Comparison of ENCODE assay signal across 9 mouse cellular contexts in genomic region chr11:102209742-102210141, GRCm38 (mm10). TPM values are rescaled to one million over a fixed set of nuclear protein-coding genes. Genes with fewer than 3 reads are reported as not detected.
A peak's percentile ranks its signal among the peaks of the same experiment; 100 is the strongest.
DNase-seq lines count a peak whose midpoint lies in the region; ATAC-seq and TF ChIP-seq lines count a peak whose summit lies in the region.
"Had no signal": no experiment of that assay in that cellular context is flagged by ENCODE, and none has a peak within 500 bp of the region (broad histone marks: within the 10 kb centered on the region; RNA-seq: fewer than 3 reads in every experiment).

No protein-coding gene starts in this region.

- no peak overlapping the region for H3K4me3 ChIP-seq in heart, embryonic 14.5 days (ENCODE audit: control insufficient read depth in 1 of 2, insufficient read depth in 1 of 2, low read depth in 1 of 2, low read length in 2 of 2)
- H3K4me3 ChIP-seq in small intestine, adult 2 months (ENCODE audit: low read depth, low read length): no peak overlapping the region
- H3K4me3 ChIP-seq: liver, embryonic 13.5 days had no signal

- H3K27ac ChIP-seq in heart, embryonic 14.5 days (replicated peaks in 1 of 2; ENCODE audit: control insufficient read depth in 1 of 2, insufficient read depth in 1 of 2, low read depth in 2 of 2, low read length in 2 of 2): peak overlapping the region in 1 of 2 experiments; percentile 45; a peak in 2 of 4 replicates
- no peak overlapping the region for H3K27ac ChIP-seq in small intestine, adult 2 months (ENCODE audit: insufficient read depth, low read depth, low read length)
- H3K27ac ChIP-seq: liver, embryonic 13.5 days had no signal

- H3K9ac ChIP-seq in heart, embryonic 14.5 days (ENCODE audit: low read length): peak overlapping the region; percentile 26; the same call in 1 of the 2 replicates

- no peaks in the 10 kb centered on the region for H3K9me3 ChIP-seq in heart, embryonic 14.5 days (ENCODE audit: control insufficient read depth, low read length)
- H3K9me3 ChIP-seq: liver, embryonic 13.5 days had no signal

- no peak overlapping the region for H3K4me2 ChIP-seq in heart, embryonic 14.5 days (ENCODE audit: low read length)
- H3K4me2 ChIP-seq: liver, embryonic 13.5 days had no signal

- no peak for TF ChIP-seq POLR2A in small intestine, adult 2 months (IDR thresholded peaks at IDR 0.05; ENCODE audit: low read depth, low read length)

- no peak for ATAC-seq in heart, embryonic 14.5 days (ENCODE audit: insufficient number of reproducible peaks, insufficient read depth, low FRiP score, low read depth)
- ATAC-seq in CD4-positive, CD25-positive, alpha-beta regulatory T cell, adult 4 months: peak; percentile 39

- H3K4me1 ChIP-seq in heart, embryonic 14.5 days (ENCODE audit: control insufficient read depth in 2 of 2, insufficient read depth in 2 of 2, low read length in 2 of 2): peaks cover 62 to 88% of the 10 kb centered on the region in 2 experiments
- peaks cover 20% of the 10 kb centered on the region for H3K4me1 ChIP-seq in small intestine, adult 2 months (ENCODE audit: control insufficient read depth, insufficient read depth, insufficient read length, low read length)

- intact Hi-C loops in heart, postnatal 25 days (cut with DNase I): no loop called here

- no peak for DNase-seq in heart, postnatal 25 days (ENCODE audit: low spot score)
- DNase-seq in cerebellum, adult 9-11 months: peak; percentile 89
- peak; percentile 61 for DNase-seq in induced T-regulatory cell, adult 2 months (ENCODE audit: low read depth)
- no peak for DNase-seq in frontal cortex, postnatal 10 days (ENCODE audit: low spot score in 2 of 2)
- no peak for DNase-seq in c-Kit-positive CD71-positive TER-119-positive erythroid progenitor cells, embryonic 14.5 days (ENCODE audit: low spot score)
- DNase-seq: liver, embryonic 13.5 days had no signal

- H3K27me3 ChIP-seq in heart, embryonic 14.5 days (ENCODE audit: control insufficient read depth, insufficient read depth, low read length): no peaks in the 10 kb centered on the region
- H3K27me3 ChIP-seq in small intestine, adult 2 months (ENCODE audit: control insufficient read depth, insufficient read depth, low read length): no peaks in the 10 kb centered on the region
- H3K27me3 ChIP-seq: liver, embryonic 13.5 days had no signal

- peak; percentile 75; the same call in 1 of the 2 replicates for TF ChIP-seq CTCF in small intestine, adult 2 months (IDR thresholded peaks at IDR 0.05; ENCODE audit: extremely low read depth, insufficient read length, insufficient replicate concordance, low read depth, low read length)

- 33% methylated on average over 2 of the region's 2 CpGs for WGBS in heart, embryonic 14.5 days
- WGBS in small intestine, adult 2 months: 2% methylated on average over 2 of the region's 2 CpGs

- H3K36me3 ChIP-seq in heart, embryonic 14.5 days (ENCODE audit: control insufficient read depth, insufficient read depth, low read length): peaks cover 27% of the 10 kb centered on the region
- H3K36me3 ChIP-seq in small intestine, adult 2 months (ENCODE audit: control insufficient read depth, insufficient read depth, low read length): peaks cover 8% of the 10 kb centered on the region; the same call in 1 of the 2 replicates

RNA-seq across cellular contexts. Expression of gene Hdac5, which starts 20.2 kb away (rescaled TPM):
- polyA plus RNA-seq in heart, embryonic 14.5 days (2014; fragmentation: Nextera tagmentation; extraction: Ambion mirVana): 52.1 and 54.5 TPM in 2 replicates
- 100 to 1,000 TPM; 129 to 136 TPM for total RNA-seq in heart, postnatal 25 days (2021)
- 10 to 100 TPM in 1 of 2 experiments, 1 to 10 TPM in 1; 6.5 to 12.3 TPM for polyA plus RNA-seq in CD4-positive, CD25-positive, alpha-beta regulatory T cell, adult 4 months (2017; shearing (Covaris generic))
- polyA plus RNA-seq in small intestine, adult 2 months (2012; rRNA removed): 82.5 and 102 TPM in 2 replicates

RNA-seq across cellular contexts. Expression of gene G6pc3, which starts 20.3 kb away (rescaled TPM):
- polyA plus RNA-seq in heart, embryonic 14.5 days (2014; fragmentation: Nextera tagmentation; extraction: Ambion mirVana): 24.8 and 27.8 TPM in 2 replicates
- 10 to 100 TPM; 40.3 to 41.8 TPM for total RNA-seq in heart, postnatal 25 days (2021)
- polyA plus RNA-seq in CD4-positive, CD25-positive, alpha-beta regulatory T cell, adult 4 months (2017; shearing (Covaris generic)): 10 to 100 TPM; 29.1 to 53.9 TPM
- polyA plus RNA-seq in small intestine, adult 2 months (2012; rRNA removed): 41.0 and 53.8 TPM in 2 replicates

RNA-seq across cellular contexts. Expression of gene Lsm12, which starts 24.6 kb away (rescaled TPM):
- 60.3 and 62.1 TPM in 2 replicates for polyA plus RNA-seq in heart, embryonic 14.5 days (2014; fragmentation: Nextera tagmentation; extraction: Ambion mirVana)
- 10 to 100 TPM; 46.6 to 51.5 TPM for total RNA-seq in heart, postnatal 25 days (2021)
- 10 to 100 TPM; 33.4 to 69.4 TPM for polyA plus RNA-seq in CD4-positive, CD25-positive, alpha-beta regulatory T cell, adult 4 months (2017; shearing (Covaris generic))
- polyA plus RNA-seq in small intestine, adult 2 months (2012; rRNA removed): 8.3 and 18.7 TPM in 2 replicates

RNA-seq across cellular contexts. Expression of gene BC030867, which starts 38.9 kb away (rescaled TPM):
- 8.7 and 10.3 TPM in 2 replicates for polyA plus RNA-seq in heart, embryonic 14.5 days (2014; fragmentation: Nextera tagmentation; extraction: Ambion mirVana)
- under 1 TPM; 0.10 to 0.39 TPM for total RNA-seq in heart, postnatal 25 days (2021)
- 1 to 10 TPM in 1 of 2 experiments, under 1 TPM in 1; 0.40 to 1.8 TPM for polyA plus RNA-seq in CD4-positive, CD25-positive, alpha-beta regulatory T cell, adult 4 months (2017; shearing (Covaris generic))
- polyA plus RNA-seq in small intestine, adult 2 months (2012; rRNA removed): 2.4 and 5.2 TPM in 2 replicates

RNA-seq across cellular contexts. Expression of gene Tmem101, which starts 53.5 kb away (rescaled TPM):
- 28.2 and 34.1 TPM in 2 replicates for polyA plus RNA-seq in heart, embryonic 14.5 days (2014; fragmentation: Nextera tagmentation; extraction: Ambion mirVana)
- 10 to 100 TPM; 14.3 to 17.5 TPM for total RNA-seq in heart, postnatal 25 days (2021)
- 10 to 100 TPM; 10.8 to 19.6 TPM for polyA plus RNA-seq in CD4-positive, CD25-positive, alpha-beta regulatory T cell, adult 4 months (2017; shearing (Covaris generic))
- polyA plus RNA-seq in small intestine, adult 2 months (2012; rRNA removed): 8.3 and 13.0 TPM in 2 replicates

Comparison
In these comparisons a context has a peak if more than half of its experiments do, and no peak if none do; other contexts are left out.
1. DNase-seq: peak in cerebellum, adult 9-11 months (single experiment) and induced T-regulatory cell, adult 2 months (single experiment); none in heart, postnatal 25 days (single experiment), frontal cortex, postnatal 10 days (0 of 2) and c-Kit-positive CD71-positive TER-119-positive erythroid progenitor cells, embryonic 14.5 days (single experiment).